Mouse (Mus musculus): ENCODE results near the gene Hnrnpll.
"Not testable (repeated sequence)": the region's sequence is repeated elsewhere in the genome, so short reads cannot be mapped to it uniquely, and the experiment has no call there.

Hnrnpll gene

DNA sequence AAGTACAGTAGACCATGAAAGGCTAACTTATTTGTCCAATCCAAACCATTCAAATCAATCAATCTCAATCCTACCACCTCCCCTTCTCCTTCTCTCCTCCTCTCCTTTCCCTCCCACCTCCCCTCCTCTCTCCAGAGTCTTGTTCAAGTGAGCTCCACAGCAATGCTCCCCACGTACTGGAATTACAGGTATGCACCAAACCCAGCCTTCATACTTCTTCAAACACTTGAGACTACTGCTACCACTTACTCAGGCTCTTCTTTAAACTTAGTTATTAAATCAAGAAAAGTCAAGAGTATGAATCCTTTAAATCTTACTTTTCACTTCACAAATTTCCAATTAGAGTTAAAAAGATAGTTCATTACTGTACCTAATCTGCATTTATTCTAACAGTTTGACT is 3.6 kb downstream of the Hnrnpll start:
- DNase-seq (ENCODE audit: low spot score) = no peak

DNA sequence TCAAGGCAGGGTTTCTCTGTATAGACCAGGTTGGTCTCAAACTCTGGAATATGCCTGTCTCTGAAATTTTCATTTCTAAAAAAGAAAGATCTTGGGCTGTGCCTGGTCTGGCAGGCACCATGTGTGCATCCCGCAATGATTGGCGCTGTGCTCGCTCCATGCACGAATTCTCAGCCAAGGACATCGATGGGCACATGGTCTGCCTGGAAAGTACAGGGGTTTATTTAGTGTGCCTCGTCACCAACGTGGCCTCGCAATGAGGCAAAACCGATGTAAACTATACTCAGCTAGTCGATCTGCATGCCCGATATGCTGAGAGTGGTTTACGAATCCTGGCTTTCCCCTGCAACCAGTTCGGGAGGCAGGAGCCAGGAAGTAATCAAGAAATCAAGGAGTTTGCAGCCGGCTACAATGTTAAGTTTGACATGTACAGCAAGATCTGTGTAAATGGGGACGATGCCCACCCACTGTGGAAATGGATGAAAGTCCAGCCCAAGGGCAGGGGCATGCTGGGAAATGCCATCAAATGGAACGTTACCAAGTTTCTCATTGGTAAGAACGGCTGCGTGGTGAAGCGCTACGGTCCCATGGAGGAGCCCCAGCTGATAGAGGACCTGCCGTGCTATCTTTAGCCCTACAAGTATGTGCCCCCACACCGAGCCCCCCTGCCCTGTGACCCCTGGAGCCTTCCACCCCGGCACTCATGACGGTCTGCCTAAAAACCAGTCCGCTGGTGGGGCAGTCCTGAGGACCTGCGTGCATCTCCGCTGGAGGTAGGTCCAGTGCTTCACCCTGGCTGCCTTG is 8.0 kb downstream of the Hnrnpll start:
- DNase-seq (ENCODE audit: low spot score) = no peak

DNA sequence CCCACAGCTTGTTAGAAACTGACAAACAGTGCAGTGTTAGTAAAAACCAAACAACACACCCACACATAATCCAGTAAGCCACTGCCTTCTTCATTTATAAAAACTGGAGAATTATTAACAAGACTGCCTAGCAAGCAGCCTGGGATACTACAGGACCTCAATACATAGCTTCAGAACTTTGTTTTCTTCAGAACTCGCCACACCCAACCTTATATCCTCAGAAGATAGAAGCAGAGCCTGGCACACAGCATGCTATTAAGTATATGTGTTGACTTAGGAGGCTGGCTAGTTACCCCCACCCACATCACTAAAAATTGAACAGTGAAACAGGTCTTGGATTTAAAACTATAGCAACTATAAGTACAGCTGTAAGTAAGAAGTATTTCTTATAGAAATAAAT is 10.5 kb downstream of the Hnrnpll start:
- no peak for DNase-seq (ENCODE audit: low spot score)

DNA sequence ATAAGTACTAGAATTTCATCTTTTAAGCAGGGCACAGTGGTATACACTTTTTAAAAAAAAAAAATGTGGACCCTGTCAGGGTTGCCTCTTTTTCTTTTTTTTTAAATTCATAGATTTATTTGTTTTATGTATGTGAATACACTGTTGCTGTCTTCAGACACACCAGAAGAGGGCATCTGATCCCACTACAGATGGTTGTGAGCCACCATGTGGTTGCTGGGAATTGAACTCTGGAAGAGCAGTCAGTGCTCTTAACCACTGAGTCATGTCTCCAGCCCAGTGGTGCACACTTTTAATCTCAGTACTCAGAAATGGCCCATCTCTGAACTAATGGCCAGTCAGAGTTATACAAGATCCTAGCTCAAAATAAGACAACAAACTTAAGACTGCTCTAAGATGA is 12.8 kb downstream of the Hnrnpll start:
- DNase-seq (ENCODE audit: low spot score) = not testable (repeated sequence)

DNA sequence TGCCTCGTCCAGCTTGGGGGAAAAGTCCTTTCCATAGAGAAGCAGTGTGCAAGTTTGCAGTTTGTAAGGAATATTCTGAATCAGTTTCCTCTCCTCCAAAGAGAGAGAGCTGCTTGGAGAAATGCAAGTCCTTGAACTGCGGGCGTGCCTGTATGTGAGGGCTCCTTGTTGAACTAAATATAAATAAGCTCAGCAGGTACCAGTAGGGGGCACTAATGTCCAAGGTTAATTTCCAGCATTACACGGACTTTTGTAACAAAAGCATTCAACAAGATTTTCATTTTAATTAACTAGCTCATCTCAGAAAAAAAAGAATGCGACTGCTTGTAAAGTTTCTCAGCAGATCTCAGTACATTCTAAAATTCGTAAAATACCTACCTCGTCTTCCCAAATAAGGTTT is 13.9 kb downstream of the Hnrnpll start:
- peak; percentile 84 for DNase-seq (ENCODE audit: low spot score)

DNA sequence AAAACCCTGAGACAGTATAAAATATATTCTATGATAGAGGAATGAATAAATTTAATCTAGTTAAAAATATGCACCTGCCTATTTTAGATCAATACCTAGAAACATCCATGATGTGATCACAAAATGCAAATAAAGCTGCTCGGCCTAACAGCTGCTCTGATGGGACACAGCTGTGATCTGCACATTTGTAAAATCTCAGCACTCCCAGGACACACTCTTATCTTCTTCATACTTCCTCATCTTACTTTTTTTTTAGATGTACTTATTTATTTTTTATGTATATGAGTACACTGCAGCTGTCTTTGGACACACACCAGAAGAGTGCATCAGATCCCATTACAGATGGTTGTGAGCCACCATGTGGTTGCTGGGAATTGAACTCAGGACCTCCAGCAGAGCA is 20.4 kb downstream of the Hnrnpll start:
- DNase-seq (ENCODE audit: low spot score) = no peak

DNA sequence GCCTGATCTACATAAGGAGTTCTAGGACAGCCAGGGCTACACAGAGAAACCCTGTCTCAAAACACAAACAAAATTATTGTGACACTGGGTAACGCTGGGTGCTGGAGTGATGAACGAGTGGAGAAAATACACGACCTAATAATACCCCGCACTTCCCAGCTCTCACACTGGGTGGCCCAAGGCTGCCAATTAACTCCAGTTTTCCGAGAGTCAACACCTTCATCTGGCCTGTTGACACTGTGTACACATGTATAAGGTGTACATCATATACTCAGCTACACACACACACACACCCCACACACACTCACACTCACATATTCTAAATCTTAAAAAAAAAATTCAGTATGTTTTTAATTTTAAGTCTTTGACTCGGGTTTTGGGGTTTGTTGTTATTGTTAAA is 33.5 kb downstream of the Hnrnpll start:
- DNase-seq (ENCODE audit: low spot score) = no peak

DNA sequence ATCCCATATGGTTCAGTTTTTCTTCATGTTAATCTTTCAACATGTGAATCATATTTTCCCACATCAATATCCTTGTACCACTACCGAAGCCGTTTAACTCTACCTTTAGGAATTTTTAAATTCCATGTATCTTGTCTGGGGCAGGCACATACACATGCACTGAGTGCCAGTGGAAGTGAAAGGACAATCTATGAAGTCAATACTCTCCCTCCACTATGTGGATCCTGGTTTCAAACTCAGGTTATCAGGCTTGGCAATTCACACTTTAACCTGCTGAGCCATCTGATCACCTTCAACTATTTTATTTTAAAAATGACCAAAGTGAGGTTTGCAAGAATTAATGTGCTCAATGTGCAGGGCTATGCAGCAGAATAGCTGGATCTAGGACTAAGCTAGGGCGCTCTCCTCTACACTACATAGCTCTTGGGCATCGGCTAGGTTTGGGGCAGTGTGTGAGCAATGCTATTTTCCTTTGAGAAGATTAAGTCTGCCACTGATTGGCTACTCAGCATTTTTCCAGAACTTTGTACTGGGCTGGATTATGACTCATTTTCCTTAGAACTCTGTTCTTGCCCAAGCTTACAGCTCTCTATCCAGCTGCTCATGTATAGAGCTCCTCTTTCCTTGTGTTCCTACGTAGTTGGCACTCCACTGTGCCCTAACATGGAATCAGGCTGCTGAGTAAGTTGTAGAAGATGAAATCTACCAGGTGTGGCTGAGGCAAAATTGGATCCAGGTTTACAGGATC is 35.8 kb downstream of the Hnrnpll start:
- no peak for DNase-seq (ENCODE audit: low spot score)

DNA sequence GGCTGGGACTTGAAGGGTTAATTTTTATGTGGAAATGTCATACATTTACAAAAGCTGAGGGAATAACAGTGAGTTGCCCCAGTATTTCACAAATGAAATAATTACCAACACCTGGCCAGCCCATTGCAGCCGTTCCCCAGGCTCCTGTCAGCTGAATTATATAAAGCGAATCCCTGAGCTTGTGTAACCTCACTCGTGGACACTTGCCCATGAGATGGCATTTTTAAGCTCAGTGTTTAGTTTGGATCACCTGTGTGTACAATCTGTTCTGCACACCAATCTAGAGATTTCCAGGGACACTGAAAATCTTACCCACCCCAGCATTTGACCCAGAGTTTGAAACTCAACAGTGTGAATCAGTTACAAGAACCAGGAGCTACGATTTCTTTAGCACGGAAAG is 40.0 kb downstream of the Hnrnpll start:
- no peak for DNase-seq (ENCODE audit: low spot score)

DNA sequence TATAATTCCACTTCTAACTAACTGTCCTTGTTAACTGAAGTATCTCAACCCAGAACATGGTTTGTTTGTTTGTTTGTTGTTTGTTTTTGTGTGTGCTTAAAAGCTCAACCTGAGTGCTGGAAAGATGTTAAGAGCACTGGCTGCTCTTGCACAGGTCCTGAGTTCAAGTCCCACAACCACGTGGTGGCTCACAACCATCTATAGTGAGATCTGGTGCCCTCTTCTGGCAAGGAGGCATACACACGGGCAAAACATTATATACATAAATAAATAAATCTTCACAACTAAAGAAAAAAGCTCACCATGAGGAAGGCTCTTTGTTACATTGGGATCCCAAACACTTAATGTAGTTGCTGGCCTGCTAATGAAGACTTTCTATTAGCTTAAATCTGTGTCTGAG is 41.6 kb downstream of the Hnrnpll start:
- no peak for DNase-seq (ENCODE audit: low spot score)

DNA sequence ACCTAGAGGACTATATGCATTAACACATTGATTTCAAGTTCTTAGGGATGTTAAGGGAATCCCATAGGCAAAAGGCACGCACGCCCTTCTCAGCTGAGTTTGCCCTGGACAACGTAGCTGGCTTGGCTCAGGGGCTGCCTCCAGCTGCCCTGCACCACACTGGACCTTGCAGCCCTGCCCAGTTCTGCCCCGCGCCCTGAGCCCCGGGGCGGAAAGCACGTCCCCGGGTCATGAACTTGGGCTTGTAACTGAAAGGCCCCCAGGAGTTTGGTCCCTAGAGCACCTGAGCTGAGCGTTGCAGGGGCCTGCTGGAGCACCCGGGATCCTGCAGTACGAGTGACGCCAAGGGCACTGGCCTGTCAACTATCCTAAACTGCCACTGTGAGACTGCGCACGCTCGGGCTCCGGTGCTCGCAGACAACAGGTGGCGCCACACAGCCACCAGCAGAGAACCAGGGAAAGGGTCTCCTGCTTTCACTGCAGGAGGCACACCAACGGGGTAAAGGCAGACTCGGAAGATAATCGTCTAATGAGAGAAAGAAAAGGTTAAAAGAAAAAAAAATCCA is 43.1 kb downstream of the Hnrnpll start:
- DNase-seq (ENCODE audit: low spot score) = no peak

DNA sequence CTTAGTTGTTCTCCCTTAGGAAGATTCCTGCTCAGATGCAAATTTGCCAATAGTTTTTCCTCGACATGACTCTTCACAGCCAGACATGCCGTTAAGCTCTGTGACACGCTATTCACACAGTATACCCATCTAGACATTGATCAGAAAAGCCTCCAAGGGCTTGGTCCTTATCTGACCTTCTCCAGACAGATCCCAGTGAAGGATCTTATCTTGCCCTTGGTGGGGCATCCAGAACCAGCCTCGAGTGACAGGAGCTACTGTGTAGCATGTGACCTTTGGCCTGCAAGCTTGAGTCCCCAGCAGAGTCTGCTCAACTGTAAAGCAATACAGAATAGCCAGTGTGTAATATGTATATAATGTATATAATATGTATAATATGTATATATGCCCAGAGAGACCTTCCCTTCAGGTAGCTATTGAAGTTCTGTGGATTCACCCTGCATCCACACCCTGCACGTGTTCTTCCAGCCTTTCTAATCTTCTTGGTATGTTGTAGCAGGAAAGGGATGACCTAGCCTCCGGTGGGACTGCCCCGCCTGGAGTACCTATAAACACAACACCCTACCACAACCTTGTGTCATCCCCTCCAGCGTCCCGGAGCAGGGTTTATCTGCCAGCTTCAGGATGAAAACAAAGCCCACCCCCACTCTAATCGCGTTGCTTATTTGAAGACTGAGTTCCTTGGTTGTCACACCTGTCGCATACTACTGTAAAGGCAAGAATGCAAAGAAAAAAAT is 43.7 kb downstream of the Hnrnpll start:
- no peak for DNase-seq (ENCODE audit: low spot score)

DNA sequence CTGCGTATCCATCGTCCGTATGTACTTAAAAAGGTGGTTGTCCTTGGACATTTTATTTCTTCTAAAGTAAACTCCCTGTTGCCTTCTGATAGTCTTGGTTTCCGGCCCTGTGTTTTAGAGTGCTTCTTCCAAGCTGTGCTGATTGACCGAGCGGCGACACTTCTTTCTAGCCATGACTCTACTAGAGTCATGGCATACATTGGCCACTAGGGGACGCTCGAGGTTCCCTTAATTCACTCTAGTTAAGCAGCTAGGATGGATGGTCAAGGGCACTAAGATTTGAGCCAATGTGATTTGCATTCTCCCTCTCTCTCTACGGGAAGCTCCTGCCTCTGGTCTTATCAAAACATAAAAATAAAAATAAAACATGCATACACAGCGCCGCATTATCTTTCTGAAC is 44.7 kb downstream of the Hnrnpll start:
- no peak for DNase-seq (ENCODE audit: low spot score)

DNA sequence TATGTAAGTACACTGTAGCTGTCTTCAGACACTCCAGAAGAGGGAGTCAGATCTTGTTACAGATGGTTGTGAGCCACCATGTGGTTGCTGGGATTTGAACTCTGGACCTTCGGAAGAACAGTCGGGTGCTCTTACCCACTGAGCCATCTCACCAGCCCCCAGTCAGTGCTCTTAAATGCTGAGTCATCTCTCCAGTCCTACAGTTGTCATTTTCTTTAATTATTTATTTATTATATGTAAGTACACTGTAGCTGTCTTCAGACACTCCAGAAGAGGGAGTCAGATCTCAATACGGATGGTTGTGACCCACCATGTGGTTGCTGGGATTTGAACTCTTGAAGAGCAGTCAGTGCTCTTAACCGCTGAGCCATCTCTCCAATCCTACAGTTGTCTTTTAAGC is 45.7 kb downstream of the Hnrnpll start:
- DNase-seq (ENCODE audit: low spot score) = not testable (repeated sequence)

DNA sequence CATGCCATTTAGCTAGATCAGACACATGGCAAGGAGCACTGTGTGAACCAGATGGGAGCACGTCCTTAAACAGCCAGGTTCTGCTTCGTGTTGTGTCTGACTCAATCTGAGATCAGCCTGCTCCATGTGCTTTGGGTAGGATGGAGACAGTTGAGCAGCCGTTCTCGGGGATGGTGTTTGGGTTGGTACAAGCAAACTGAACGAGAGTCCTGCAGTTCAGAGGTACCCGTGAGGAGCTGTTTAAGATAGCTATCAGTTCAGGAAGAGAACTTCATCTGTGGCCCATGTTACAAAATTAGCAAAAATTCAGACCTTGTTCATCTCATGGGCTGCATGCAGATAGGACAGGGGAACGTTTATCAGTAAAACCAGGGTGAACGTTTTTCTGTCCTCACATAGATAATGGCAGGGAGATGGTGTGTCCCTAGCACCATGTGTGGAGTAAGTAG is 47.7 kb downstream of the Hnrnpll start:
- no peak for DNase-seq (ENCODE audit: low spot score)

DNA sequence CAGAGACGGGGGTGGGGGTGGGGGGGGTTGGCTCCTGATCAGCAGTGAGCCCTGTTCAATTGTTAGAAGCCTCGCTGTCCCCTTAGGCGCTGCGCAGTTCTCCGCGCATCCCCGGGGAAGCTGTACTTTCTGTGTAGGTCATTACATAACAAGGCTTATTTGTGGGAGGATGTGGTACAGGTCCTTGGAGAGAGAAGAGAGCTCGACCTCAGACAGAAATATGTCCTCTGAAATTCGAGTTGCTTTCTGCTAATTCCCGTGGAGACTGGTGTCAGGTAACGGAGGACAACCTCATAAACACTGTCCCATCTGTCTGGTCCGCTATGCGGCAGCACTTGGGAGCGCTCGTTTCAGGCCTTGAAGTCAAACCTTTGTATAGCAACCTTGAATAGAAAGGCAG is 52.2 kb downstream of the Hnrnpll start:
- DNase-seq (ENCODE audit: low spot score) = no peak

DNA sequence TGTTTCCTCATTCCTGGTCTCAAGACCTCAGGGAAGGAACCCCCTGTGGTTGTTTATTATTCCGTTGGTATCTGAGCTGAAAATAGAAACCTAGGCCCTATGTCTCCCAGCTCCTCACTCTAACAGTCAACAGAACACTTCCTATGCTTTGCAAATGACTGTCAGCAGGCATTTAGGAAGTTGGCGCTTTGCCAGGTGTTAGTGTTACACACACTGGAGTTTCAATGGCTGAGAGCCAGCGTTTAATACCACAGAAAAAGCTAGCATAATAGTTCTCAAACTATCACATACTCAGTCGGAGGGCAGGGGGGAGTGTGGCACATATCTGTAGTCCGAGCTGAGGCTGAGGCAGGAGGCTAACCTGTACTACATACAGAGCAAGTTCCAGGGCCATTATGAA is 53.3 kb downstream of the Hnrnpll start:
- DNase-seq (ENCODE audit: low spot score) = peak; percentile 75

DNA sequence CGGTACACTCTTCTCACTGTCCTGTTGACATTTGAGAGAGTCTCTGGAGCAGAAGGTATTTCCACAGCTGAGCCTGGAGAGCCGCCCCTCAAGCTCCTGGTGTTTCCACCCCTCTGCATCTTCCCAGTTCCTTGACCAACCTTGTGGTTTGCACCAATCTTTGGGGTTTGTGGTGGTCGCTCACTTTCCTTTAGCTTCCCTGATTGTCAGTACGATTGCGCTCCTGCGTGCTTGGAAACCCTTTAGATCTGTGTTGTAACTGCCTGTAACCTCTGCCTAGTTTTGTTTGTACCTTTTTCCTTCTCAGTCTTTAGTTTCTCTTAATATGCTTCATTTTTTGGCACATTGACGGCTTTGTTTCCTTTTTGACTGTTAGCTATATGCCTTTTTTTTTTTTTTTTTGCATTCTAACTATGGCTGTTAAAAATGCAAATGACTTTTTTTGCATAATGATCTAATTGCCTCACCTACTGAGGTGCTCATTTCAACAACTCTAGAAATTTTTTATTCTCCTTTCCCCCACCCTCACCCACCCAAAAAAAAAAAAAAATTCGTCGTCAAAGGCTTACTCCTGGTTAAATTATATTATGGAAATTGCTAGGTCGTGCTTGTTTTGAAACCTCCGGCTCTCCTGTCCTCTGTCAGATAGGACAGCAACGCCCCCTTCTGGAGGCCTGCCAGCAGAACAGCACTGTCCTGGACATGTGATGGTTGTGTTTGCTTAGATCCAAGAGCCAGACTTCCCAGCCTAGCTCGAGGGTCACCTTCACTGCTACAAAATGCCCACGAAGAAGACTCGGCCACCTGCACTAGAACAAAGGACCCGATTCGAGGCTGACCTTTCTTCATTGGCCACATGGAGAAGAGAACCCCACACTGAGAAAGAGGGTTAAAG is 57.5 kb downstream of the Hnrnpll start:
- DNase-seq (ENCODE audit: low spot score) = peak; percentile 83

DNA sequence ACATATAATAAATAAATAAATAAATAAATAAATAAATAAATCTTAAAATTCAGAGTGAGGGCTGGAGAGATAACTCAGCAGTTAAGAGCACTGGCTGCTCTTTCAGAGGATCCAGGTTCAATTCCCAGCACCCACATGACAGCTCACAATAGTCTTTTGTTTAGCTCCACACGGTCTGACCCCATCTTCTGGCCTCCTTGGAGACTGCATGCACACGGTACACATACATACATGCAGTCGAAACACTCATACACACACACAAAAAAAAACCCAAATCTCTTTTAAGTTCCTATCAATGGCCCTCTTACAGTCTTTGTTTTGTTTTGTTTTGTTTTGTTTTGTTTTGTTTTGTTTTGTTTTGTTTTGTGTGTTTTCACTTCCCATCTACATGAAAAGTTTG is 58.3 kb downstream of the Hnrnpll start:
- DNase-seq (ENCODE audit: low spot score) = not testable (repeated sequence)

DNA sequence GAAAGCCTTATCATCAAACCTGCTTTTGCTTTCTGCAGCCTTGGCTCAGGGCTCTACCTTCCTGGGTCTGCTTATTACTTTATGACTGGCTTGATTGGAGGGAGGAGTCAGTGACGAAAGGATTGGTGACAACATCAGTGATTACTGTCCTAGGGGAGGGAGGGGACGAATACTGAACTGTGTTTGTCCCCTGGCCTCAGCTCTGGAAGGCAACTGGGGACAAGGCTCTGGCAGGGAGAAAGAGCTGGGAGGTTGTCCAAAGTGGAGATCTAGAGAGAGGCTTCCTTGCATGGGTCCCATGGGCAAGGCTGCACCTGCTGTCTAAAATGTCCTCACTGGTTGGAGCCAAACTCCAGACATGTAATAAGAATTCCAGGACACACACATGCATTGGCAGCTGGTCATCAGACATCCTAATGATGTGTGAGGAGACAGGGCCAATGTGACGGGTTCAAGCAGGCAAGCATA is 59.7 kb downstream of the Hnrnpll start:
- DNase-seq (ENCODE audit: low spot score) = no peak

DNA sequence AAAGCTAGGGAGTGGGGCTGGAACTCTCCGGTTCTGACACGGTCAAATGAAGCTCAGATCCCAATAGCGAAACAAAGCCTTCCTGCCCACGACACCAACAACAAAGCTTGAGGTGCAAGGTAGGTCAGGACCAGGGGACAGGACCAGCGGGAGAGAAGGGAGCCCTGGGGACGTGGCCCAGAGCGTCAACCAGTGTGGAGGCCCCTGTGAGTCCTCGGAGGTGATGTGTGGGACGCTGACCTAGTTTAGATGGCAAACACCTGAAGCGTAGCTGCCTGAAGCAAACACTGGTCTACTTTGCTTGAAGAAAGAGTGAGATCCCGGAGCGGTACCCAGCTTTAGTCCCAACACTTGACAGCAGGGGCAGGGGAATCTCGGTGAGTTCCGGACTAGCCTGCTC is 62.5 kb downstream of the Hnrnpll start:
- no peak for DNase-seq (ENCODE audit: low spot score)
